Mouse (Mus musculus): Measurements from ENCODE around the gene Gramd1a. TPM values are rescaled to one million over a fixed set of nuclear protein-coding genes. Genes with fewer than 3 reads are reported as not detected.

The Gramd1a gene
- polyA plus RNA-seq, 1 experiment from 2014 or later: 155 TPM

GRCm38 (mm10) chr7:31163666-31164577, 8.2 kb upstream of the Gramd1a start:
- 72% methylated on average over 3 of the region's 3 CpGs for WGBS
- no peak overlapping the region for H3K9ac ChIP-seq
- no peak for ATAC-seq (ENCODE audit: low FRiP score)

GRCm38 (mm10) chr7:31162324-31162723, 6.6 kb upstream of the Gramd1a start:
- no peaks in the 10 kb centered on the region for H3K4me1 ChIP-seq
- H3K27me3 ChIP-seq: no peaks in the 10 kb centered on the region
- ATAC-seq (ENCODE audit: low FRiP score): no peak
- no peaks in the 10 kb centered on the region for H3K36me3 ChIP-seq (replicated peaks)
- H3K27ac ChIP-seq: no peak overlapping the region
- no peak overlapping the region for H3K4me2 ChIP-seq
- H3K9me3 ChIP-seq: no peaks in the 10 kb centered on the region
- no peak overlapping the region for H3K9ac ChIP-seq
- 78% methylated on average over 11 of the region's 11 CpGs for WGBS
- no peak overlapping the region for H3K4me3 ChIP-seq (replicated peaks)

More at GRCm38 (mm10) chr7:31163666-31164577, 8.2 kb upstream of the Gramd1a start:
- Histone ChIP-seq H3K9me3 (no peaks in the 10 kb centered on the region), H3K27ac (no peak overlapping the region), H3K36me3 (replicated peaks) (no peaks in the 10 kb centered on the region), H3K4me1 (no peaks in the 10 kb centered on the region), H3K4me3 (replicated peaks) (no peak overlapping the region), H3K27me3 (no peaks in the 10 kb centered on the region), H3K4me2 (no peak overlapping the region)

- Histone ChIP-seq H3K4me2 (no peak overlapping the region), H3K4me3 (replicated peaks) (no peak overlapping the region), H3K36me3 (replicated peaks) (no peaks in the 10 kb centered on the region), H3K9me3 (no peaks in the 10 kb centered on the region), H3K27ac (no peak overlapping the region), H3K27me3 (no peaks in the 10 kb centered on the region), H3K9ac (no peak overlapping the region), H3K4me1 (no peaks in the 10 kb centered on the region)
- ATAC-seq (ENCODE audit: low FRiP score): no peak
- 55% methylated on average over 3 of the region's 3 CpGs for WGBS
Measured at GRCm38 (mm10) chr7:31161831-31162230, 6.1 kb upstream of the Gramd1a start.

DNA sequence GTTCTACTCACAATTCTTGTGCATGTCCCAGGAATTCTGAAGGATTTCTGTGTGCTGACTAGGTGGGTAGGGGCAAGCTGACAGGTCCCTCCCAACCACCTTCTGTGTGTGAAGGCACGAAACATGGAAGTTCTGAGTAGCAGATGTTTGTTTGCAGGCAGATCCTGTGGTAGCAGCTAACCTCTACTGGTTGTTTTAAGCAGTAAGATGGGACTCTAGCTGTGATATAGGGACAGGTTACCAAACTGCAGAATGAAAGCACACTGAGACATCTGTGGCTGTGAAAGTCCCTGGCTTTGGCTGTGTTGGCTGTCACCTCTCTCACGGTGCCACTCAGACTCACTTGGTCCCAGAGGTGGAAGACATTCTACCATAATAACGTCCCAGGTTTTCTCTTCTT, 5.5 kb upstream of the Gramd1a start:
- Histone ChIP-seq H3K4me2 (no peak overlapping the region), H3K27me3 (no peaks in the 10 kb centered on the region), H3K4me1 (no peaks in the 10 kb centered on the region), H3K27ac (no peak overlapping the region), H3K9me3 (no peaks in the 10 kb centered on the region), H3K4me3 (replicated peaks) (no peak overlapping the region), H3K9ac (no peak overlapping the region), H3K36me3 (replicated peaks) (no peaks in the 10 kb centered on the region)
- WGBS: 83% methylated on average over 3 of the region's 3 CpGs
- no peak for ATAC-seq (ENCODE audit: low FRiP score)

DNA sequence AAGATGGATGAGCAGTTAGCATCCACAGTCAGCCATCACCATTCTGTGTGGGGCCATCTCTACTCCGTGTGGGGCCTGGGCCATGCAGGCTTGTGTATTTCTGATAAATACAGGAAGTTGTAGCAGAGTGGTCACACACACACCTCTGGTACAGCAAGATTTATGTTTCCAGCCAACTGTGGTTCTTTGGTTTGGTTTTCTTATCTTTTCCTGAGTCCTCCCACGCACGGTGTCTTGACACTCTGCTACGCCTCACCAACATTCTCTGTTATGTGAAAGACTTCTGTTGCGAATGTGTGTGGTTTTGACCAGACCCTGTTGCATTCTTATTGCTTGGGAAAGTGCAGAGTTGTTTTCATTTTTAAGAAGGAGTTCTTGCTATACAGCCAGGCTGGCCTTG, 5.1 kb upstream of the Gramd1a start:
- 92% methylated on average over 5 of the region's 5 CpGs for WGBS
- no peaks in the 10 kb centered on the region for H3K9me3 ChIP-seq
- no peak overlapping the region for H3K9ac ChIP-seq
- H3K27me3 ChIP-seq: no peaks in the 10 kb centered on the region
- no peak overlapping the region for H3K4me3 ChIP-seq (replicated peaks)
- no peaks in the 10 kb centered on the region for H3K36me3 ChIP-seq (replicated peaks)
- ATAC-seq (ENCODE audit: low FRiP score): no peak
- no peak overlapping the region for H3K4me2 ChIP-seq
- no peak overlapping the region for H3K27ac ChIP-seq
- H3K4me1 ChIP-seq: no peaks in the 10 kb centered on the region

DNA sequence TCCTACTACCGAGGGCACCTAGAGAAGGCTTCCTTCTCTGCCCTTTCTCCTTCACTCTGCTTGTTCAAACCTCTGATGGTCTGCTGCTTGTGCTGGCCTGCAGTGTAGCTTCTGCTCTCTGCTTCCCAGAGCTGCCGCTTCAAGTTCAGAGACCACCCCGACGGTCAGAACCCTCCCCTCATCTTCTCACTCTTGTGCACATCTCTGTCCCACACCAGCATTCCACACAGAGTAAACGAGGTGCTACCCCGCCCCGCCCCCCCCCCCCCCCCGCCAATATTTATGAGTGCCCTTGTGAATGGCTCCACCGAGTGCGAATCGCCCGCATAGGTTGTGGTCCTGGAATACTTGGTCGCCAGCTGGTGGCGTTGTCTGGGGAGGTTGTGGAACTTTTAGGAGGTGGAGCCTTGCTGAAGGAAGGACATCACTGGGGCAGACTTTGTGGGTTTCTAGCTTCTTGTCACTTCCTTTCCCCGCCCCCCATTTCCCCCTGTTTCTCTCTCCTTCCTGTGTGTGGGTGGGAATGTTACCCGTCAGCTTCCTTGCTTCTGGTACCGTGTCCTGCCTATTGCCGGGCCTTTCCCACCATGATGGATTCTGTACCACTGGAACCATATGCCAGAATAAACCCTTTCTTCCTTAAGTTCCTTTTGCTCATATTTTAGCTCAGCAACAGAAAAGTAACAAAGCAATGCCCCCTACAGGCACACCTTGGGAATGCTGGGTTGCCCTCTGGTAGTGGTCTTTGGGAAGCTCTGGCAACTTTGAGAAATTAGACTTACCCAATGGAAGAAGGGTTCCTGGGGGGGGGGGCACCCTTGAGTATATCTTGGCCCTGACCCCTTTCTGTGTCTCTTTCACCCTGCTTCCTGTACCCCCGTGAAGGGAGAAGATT, 585 bp upstream of the Gramd1a start:
- Histone ChIP-seq H3K27me3 (no peaks in the 10 kb centered on the region), H3K4me3 (replicated peaks) (no peak overlapping the region), H3K36me3 (replicated peaks) (no peaks in the 10 kb centered on the region), H3K9me3 (no peaks in the 10 kb centered on the region), H3K27ac (no peak overlapping the region), H3K4me2 (no peak overlapping the region), H3K4me1 (peaks cover 10% of the 10 kb centered on the region), H3K9ac (no peak overlapping the region)
- 47% methylated on average over 18 of the region's 19 CpGs for WGBS
- ATAC-seq (ENCODE audit: low FRiP score): no peak

DNA sequence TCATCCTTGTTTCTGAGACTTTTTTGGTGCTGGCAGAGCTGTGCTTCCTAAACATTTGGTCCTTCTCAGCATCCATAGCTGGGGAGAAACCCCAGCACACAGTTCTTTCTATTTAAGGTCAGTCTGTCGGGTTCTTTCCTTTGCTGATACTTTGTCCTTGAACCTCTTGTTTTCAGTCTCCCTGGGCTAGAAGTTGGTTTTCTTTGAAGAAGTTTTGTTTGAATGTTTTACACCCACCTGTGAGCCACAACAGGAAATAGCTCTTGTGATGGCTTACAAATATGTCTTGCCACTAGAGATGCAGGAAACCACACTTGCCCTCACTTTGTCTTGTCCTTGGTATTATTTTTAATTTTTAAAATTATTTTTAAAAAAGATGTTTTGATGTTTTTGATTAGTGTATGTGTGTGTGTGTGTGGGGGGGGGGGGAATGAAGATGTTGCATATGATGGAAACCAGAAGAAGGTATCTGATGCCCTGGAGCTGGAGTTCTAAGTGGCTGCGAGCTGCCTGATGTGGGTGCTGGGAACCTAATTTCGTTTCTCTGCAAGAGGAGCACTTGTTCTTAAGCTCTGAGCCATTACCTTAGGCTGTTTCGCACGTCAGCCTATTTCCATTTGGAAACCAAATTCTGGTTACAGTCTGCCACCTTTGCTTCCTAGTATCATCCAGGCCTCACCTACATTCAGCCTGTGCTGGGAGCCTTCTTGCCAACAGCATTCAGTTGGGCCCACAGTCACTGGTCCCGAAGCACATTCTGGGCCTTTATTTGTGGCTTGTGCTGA, 2.0 kb downstream of the Gramd1a start:
- H3K27me3 ChIP-seq: no peaks in the 10 kb centered on the region
- H3K4me1 ChIP-seq: peaks cover 23% of the 10 kb centered on the region
- no peaks in the 10 kb centered on the region for H3K9me3 ChIP-seq
- WGBS: 87% methylated on average over 6 of the region's 6 CpGs
- no peak overlapping the region for H3K27ac ChIP-seq
- no peaks in the 10 kb centered on the region for H3K36me3 ChIP-seq (replicated peaks)
- no peak overlapping the region for H3K4me2 ChIP-seq
- no peak overlapping the region for H3K4me3 ChIP-seq (replicated peaks)
- H3K9ac ChIP-seq: no peak overlapping the region
- ATAC-seq (ENCODE audit: low FRiP score): no peak

DNA sequence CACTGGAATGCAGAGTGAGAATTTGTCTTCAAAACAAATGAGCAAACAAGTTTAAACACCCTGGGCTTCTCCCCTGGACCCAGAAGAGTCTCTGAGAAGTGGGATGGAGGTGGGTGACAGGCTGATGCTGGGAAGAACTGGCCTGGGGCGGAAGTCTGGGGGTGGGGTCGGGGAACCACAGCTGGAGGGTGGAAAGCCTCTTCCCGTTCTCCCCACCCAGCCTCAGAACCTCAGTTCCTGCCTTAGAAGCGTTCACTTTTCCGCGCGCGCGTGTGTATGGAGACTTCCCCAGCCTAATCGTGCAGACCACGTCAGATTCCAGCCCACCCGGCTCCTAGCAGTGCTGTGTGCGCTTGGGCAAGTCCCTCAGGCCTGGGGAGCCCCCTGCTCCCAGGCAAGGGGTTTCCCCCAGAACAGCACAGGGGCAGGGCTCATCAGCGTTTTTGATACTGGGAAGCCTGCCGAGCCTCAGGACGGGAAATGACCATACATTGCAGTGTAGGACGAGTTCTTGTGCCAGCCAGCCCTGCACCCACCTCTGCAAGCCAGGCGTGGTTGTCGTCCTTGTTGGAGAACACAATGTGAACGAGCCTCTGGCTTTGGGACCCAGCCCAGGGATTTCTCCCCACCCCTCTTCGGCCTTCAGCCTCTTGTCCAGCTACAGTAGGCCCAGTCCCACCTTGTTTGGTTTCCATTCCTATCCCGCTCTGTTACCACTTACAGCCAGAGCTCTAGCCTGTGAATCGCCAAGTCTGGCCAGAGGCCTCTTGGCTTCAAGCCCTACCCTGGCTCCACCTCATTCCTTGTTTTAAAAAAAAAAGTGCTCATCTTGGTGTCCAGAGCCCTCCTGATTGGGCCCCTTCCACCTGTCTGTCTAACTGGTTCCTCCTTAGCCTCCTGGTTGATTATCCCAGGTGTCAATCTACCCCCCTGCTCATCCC, 4.1 kb downstream of the Gramd1a start:
- WGBS: 24% methylated on average over 23 of the region's 23 CpGs
- Histone ChIP-seq H3K27ac (peak overlapping the region; percentile 96), H3K36me3 (replicated peaks) (peaks cover 9% of the 10 kb centered on the region; the same call in 1 of the 2 replicates), H3K9ac (peak overlapping the region; percentile 96), H3K27me3 (no peaks in the 10 kb centered on the region), H3K4me3 (replicated peaks) (peak overlapping the region; percentile 86), H3K9me3 (no peaks in the 10 kb centered on the region), H3K4me2 (peak overlapping the region; percentile 69), H3K4me1 (peaks cover 40% of the 10 kb centered on the region)
- ATAC-seq (ENCODE audit: low FRiP score): peak; percentile 30

DNA sequence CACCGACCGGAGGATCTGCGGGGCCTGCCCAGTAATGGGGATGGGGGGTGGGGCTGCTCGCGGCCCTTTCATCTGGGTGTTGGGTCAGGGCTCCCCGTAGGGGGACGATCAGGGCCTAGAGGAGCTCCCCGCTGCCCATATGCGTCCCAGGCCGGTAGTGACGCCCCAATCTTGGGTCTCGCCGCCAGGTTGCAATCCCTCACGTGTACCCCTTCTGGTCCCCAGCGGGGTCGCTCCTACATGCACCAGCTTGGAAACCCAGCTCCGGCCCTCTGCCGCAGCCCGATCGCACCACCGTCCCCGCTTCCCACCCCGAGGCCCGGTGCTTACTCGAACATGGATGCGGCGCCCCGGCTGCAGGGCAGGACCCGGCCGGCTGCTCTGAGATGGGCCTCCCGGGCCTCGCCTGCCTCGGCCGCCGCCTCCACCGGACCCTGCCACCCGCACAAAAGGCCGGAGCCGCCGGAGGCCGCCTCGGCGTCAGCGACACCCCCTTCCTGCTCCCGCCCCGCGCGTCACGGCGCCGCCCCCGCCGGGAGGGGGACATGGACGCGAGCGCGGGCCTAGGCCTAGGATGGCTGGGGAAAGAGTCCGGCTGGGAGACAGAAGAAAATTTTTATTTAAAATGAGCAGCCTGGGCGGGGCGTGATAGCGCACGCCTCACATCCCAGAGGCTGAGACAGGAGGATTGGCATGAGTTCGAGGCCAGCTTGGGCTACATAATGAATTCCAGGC, 5.0 kb downstream of the Gramd1a start:
- H3K27me3 ChIP-seq: no peaks in the 10 kb centered on the region
- peaks cover 16% of the 10 kb centered on the region for H3K36me3 ChIP-seq (replicated peaks)
- peak overlapping the region; percentile 86 for H3K4me3 ChIP-seq (replicated peaks)
- peak; percentile 89 for ATAC-seq (ENCODE audit: low FRiP score)
- H3K4me2 ChIP-seq: peak overlapping the region; percentile 69
- peak overlapping the region; percentile 96 for H3K27ac ChIP-seq
- no peaks in the 10 kb centered on the region for H3K9me3 ChIP-seq
- H3K9ac ChIP-seq: peak overlapping the region; percentile 96
- WGBS: under 1% methylated on average over 61 of the region's 63 CpGs
- peaks cover 44% of the 10 kb centered on the region for H3K4me1 ChIP-seq

- Histone ChIP-seq H3K36me3 (replicated peaks) (peaks cover 24% of the 10 kb centered on the region), H3K9me3 (no peaks in the 10 kb centered on the region), H3K4me1 (peaks cover 45% of the 10 kb centered on the region), H3K9ac (peak overlapping the region; percentile 96), H3K4me3 (replicated peaks) (peak overlapping the region; percentile 86), H3K27ac (peak overlapping the region; percentile 96), H3K27me3 (no peaks in the 10 kb centered on the region), H3K4me2 (peak overlapping the region; percentile 69)
- 2% methylated on average over 19 of the region's 20 CpGs for WGBS
- peak; percentile 28 for ATAC-seq (ENCODE audit: low FRiP score)
Measured at GRCm38 (mm10) chr7:31149751-31150565, 5.7 kb downstream of the Gramd1a start.

All from forebrain, embryonic 12.5 days (tissue).